Mouse (Mus musculus) 416B (cell line): ENCODE measurements at regions not wholly inside any gene's neighbourhood (a gene's known extent, or its start where the extent isn't known, plus 50 kb on each side); places are given as distances from the start of the nearest gene placed in this dataset.
A peak's percentile ranks its signal among the peaks of the same experiment; 100 is the strongest.

ENCODE experiments used
- DNase-seq: peaks from one replicate; pipeline ENCODE4 v3.0.0; 2011; ENCODE audit warnings: low read depth

- no peak for DNase-seq
These were observed 85.0 kb downstream of the Bach1 start for GRCm38 (mm10) chr16:87783561-87784304.

GRCm38 (mm10) chr16:87784405-87784994 is 85.8 kb downstream of the Bach1 start:
- no peak for DNase-seq

DNA sequence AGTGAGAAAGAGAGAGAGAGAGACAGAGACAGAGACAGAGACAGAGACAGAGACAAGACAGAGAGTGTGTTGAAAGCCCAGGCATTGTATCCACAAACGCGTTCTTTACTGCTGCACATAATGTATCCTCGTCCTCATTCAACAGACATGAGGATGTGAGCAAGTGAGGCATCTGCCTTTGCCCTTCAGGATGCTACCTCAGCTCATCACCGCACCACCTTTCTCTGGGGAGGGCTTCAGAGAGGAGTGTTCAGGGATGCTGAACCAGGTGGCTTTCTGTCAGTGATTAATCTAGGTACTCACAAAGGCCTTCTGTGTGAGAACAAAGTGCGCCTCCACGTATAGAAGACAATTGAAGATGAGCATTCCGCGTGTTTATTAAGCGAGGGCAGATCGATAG is 90.8 kb downstream of the Bach1 start:
- no peak for DNase-seq

GRCm38 (mm10) chr16:87789957-87790356 is 91.2 kb downstream of the Bach1 start:
- DNase-seq = no peak

- DNase-seq = no peak
These were observed 97.9 kb downstream of the Bach1 start for GRCm38 (mm10) chr16:87796514-87797248.

DNA sequence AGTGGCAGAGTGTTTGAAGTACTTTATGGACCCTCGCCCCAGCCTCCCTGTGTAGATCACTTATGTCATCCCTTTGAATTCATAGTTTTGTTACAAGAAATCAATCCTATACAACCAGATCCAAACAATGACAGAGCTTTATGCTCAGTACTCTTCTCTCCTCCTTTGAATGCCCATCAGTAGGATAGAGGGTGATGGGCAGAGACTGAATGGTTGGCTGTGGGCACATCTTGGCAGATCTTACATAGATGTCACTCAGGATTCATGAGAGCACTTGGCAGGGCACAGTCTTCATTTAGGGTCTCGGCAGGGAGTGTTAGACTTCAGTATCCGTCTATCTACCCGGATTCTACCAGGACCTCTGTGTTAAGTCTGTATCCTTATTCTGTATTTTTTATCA is 103.6 kb downstream of the Bach1 start:
- DNase-seq = no peak

GRCm38 (mm10) chr16:87817590-87817989 is 118.8 kb downstream of the Bach1 start:
- DNase-seq = no peak

DNA sequence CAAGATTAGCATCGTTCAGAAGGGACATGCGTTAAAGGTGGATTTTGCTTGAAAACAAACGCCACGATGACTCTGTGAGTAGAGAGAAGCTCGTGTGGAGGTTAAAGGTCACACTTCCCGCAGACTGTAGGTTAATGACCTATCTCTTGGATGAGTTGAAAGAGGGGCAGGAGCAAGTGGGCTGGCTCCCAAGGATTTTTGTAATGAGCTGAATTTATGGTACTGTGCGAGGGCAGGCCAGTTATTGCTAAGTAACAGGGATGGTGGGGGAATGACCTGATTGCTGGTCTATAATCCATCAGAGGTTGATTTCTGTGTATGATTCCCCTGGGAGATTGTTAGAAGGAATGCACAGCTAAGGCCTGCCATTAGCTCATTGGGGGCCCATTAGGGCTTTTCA is 135.6 kb downstream of the Bach1 start:
- no peak for DNase-seq

- peak; percentile 69 for DNase-seq
These were observed 142.3 kb downstream of the Bach1 start for GRCm38 (mm10) chr16:87840949-87841546.
